Mouse (Mus musculus) kidney, postnatal 0 days (tissue): ENCODE measurements around the gene Gtpbp1. TPM values are rescaled to one million over a fixed set of nuclear protein-coding genes. Genes with fewer than 3 reads are reported as not detected.

Experiments
- ATAC-seq: fragments of 200-750 bp; cut with Nextera tagmentation; replicated peaks from 2 replicates; pipeline ENCODE4 v1.8.0; 2017; ENCODE audit warnings: low read depth, moderate number of reproducible peaks, moderate TSS enrichment, moderate library complexity; ENCODE audit not compliant: low FRiP score
- DNase-seq: peaks from one replicate; pipeline ENCODE4 v3.0.0-alpha.2; 2016; ENCODE audit warnings: low spot score
- H3K27ac ChIP-seq: fragments of 300-500 bp; sonication (generic); 2 replicates; pipeline ENCODE4 v1.5.1; 2014; ENCODE audit warnings: mild to moderate bottlenecking
- H3K27me3 ChIP-seq: fragments of 300-500 bp; sonication (generic); 2 replicates; pipeline ENCODE4 v1.6.1; 2014; ENCODE audit warnings: low read length, mixed read lengths; ENCODE audit not compliant: insufficient read depth
- H3K36me3 ChIP-seq: fragments of 300-500 bp; sonication (generic); 2 replicates; pipeline ENCODE4 v1.6.1; 2014; ENCODE audit warnings: low read length, mixed read lengths; ENCODE audit not compliant: insufficient read depth
- H3K4me1 ChIP-seq: fragments of 300-500 bp; sonication (generic); replicated peaks from 2 replicates; pipeline ENCODE4 v1.6.1; 2014; ENCODE audit warnings: antibody characterized with exemption, low read length, mixed read lengths; ENCODE audit not compliant: insufficient read depth
- H3K4me2 ChIP-seq: fragments of 300-500 bp; sonication (generic); 2 replicates; pipeline ENCODE4 v1.6.1; 2014; ENCODE audit warnings: mild to moderate bottlenecking, low read length, moderate library complexity, mixed read lengths
- H3K4me3 ChIP-seq: fragments of 300-500 bp; sonication (generic); replicated peaks from 2 replicates; pipeline ENCODE4 v1.5.1; 2014; ENCODE audit warnings: low read depth, low read length
- H3K9ac ChIP-seq: fragments of 300-500 bp; sonication (generic); 2 replicates; pipeline ENCODE4 v1.6.1; 2014; ENCODE audit warnings: low read depth, low read length
- H3K9me3 ChIP-seq: fragments of 300-500 bp; sonication (generic); replicated peaks from 2 replicates; pipeline ENCODE4 v1.6.1; 2016; ENCODE audit warnings: low read length, inconsistent platforms, mixed read lengths
- CTCF ChIP-seq: IDR thresholded peaks from 2 replicates; pipeline ENCODE4 v1.5.1; 2016; ENCODE audit warnings: antibody characterized with exemption, low read depth, mild to moderate bottlenecking, moderate library complexity
- WGBS: fragments of 180-500 bp; shearing (Covaris S2); extraction: QIAGEN DNeasy Blood & Tissue Kit; methylation state at CpG from one replicate; pipeline ENCODE4 v1.1.7; 2014; 5-methylcytosine and 5-hydroxymethylcytosine counted together
- polyA plus RNA-seq: library from polyadenylated mRNA; unstranded; fragments of >200 nt; fragmentation: Nextera tagmentation; extraction: Ambion mirVana; gene quantifications from 2 replicates; pipeline ENCODE4 v1.2.1, GENCODE M21; 2015

Gene Gtpbp1
- polyA plus RNA-seq, 1 experiment from 2014 or later = 24.3 TPM

GRCm38 (mm10) chr15:79753873-79754272 lies 63.2 kb downstream of the Gtpbp1 start:
- Histone ChIP-seq H3K27ac (no peak overlapping the region), H3K4me1 (0 out of 2 replicates have a peak, but pooled peaks cover 4% of the 10 kb centered on the region), H3K4me2 (no peak overlapping the region), H3K27me3 (no peaks in the 10 kb centered on the region), H3K36me3 (no peaks in the 10 kb centered on the region), H3K9ac (no peak overlapping the region), H3K4me3 (no peak overlapping the region), H3K9me3 (no peaks in the 10 kb centered on the region)
- ATAC-seq (no peak), DNase-seq (no peak)
- 58% methylated on average over 4 of the region's 4 CpGs for WGBS
- TF ChIP-seq CTCF = no peak

- Histone ChIP-seq H3K4me2 (no peak overlapping the region), H3K27ac (no peak overlapping the region), H3K9me3 (no peaks in the 10 kb centered on the region), H3K9ac (no peak overlapping the region), H3K36me3 (no peaks in the 10 kb centered on the region), H3K27me3 (no peaks in the 10 kb centered on the region), H3K4me3 (no peak overlapping the region), H3K4me1 (0 out of 2 replicates have a peak, but pooled peaks cover 4% of the 10 kb centered on the region)
- no peak for TF ChIP-seq CTCF
- DNase-seq = no peak
- ATAC-seq = no peak
- WGBS = 88% methylated on average over 4 of the region's 4 CpGs
These were observed 64.5 kb downstream of the Gtpbp1 start for GRCm38 (mm10) chr15:79755176-79755575.

DNA sequence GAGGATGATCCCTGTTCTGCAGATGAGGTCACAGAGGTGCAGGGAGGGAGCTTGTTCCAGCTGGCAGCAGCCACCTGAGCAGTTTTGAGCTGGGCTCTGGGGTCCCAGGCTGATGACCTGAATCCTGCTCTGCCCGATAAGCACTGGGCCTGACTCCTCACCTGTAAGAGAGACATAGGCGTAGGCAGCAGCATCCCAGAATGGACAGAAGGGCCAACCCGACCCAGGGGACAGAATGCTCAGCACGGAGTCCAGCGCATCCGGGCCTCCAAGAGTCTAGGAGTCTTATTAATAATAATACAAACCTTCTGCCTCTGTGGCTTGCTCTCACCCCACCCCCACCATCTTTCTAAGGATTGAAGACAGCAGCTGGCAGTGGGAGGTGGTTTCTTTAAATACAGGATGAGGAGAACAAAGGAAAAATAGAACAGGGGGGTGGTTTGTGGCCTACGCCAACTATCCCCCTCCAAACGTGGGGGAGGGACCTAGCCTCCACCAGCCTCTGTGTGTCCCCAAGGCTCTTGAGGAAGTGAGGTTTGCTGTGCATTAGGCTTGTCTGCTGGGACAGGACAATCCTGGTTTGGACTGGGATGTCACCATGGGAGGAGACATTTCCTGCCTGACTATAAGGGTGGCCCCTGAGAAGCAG lies 65.5 kb downstream of the Gtpbp1 start:
- no peak overlapping the region for H3K4me2 ChIP-seq
- 72% methylated on average over 8 of the region's 8 CpGs for WGBS
- no peak for DNase-seq

DNA sequence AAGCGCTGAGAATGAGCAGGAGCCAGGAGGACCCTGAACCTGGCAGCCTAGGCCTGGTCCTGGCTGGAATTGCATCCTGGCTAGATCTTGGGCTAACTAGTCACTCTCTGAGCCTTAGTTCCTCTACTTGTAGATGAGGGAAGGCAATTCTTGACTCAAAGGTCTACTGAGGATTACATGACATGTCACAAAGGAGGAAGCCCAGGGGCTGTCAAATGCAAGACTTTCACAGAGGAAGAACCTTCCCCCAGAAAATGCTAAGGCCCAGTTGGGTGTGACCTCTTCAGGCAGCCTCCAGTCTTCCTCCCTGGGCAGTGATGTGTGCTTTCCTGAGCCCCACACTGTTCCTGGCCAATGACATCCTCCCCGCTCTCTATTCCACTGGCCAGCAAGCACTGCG lies 66.5 kb downstream of the Gtpbp1 start:
- H3K9me3 ChIP-seq = no peaks in the 10 kb centered on the region
- H3K36me3 ChIP-seq = 0 out of 2 replicates have a peak, but pooled peaks cover under 1% of the 10 kb centered on the region
- DNase-seq (no peak), ATAC-seq (no peak)
- 88% methylated on average over 3 of the region's 3 CpGs for WGBS
- no peak overlapping the region for H3K4me3 ChIP-seq
- H3K9ac ChIP-seq = no peak overlapping the region
- no peak overlapping the region for H3K27ac ChIP-seq
- no peak for TF ChIP-seq CTCF
- no peaks in the 10 kb centered on the region for H3K27me3 ChIP-seq
- H3K4me2 ChIP-seq = no peak overlapping the region
- 0 out of 2 replicates have a peak, but pooled peaks cover 4% of the 10 kb centered on the region for H3K4me1 ChIP-seq

More for the DNA sequence above, 65.5 kb downstream of the Gtpbp1 start:
- H3K4me3 ChIP-seq = no peak overlapping the region
- no peak for ATAC-seq
- H3K27ac ChIP-seq = no peak overlapping the region; the same call in 1 of the 2 replicates
- H3K9me3 ChIP-seq = no peaks in the 10 kb centered on the region
- H3K9ac ChIP-seq = no peak overlapping the region
- H3K4me1 ChIP-seq = 0 out of 2 replicates have a peak, but pooled peaks cover 4% of the 10 kb centered on the region
- H3K36me3 ChIP-seq = no peaks in the 10 kb centered on the region
- no peak for TF ChIP-seq CTCF
- H3K27me3 ChIP-seq = no peaks in the 10 kb centered on the region

GRCm38 (mm10) chr15:79760956-79761355 lies 70.3 kb downstream of the Gtpbp1 start:
- 84% methylated on average over 6 of the region's 6 CpGs for WGBS
- Histone ChIP-seq H3K36me3 (peaks cover 9% of the 10 kb centered on the region), H3K27me3 (no peaks in the 10 kb centered on the region), H3K4me2 (no peak overlapping the region), H3K4me1 (0 out of 2 replicates have a peak, but pooled peaks cover 4% of the 10 kb centered on the region), H3K27ac (no peak overlapping the region), H3K9ac (no peak overlapping the region), H3K9me3 (no peaks in the 10 kb centered on the region), H3K4me3 (no peak overlapping the region)
- TF ChIP-seq CTCF = no peak
- DNase-seq = no peak
- ATAC-seq = no peak

- no peak for DNase-seq
These were observed 72.4 kb downstream of the Gtpbp1 start for GRCm38 (mm10) chr15:79763001-79763400.

More at GRCm38 (mm10) chr15:79763001-79763400, 72.4 kb downstream of the Gtpbp1 start:
- WGBS = 96% methylated on average over 9 of the region's 9 CpGs
- Histone ChIP-seq H3K27ac (no peak overlapping the region), H3K4me1 (no peaks in the 10 kb centered on the region), H3K4me3 (no peak overlapping the region), H3K4me2 (no peak overlapping the region), H3K36me3 (peaks cover 9% of the 10 kb centered on the region), H3K27me3 (no peaks in the 10 kb centered on the region), H3K9ac (no peak overlapping the region), H3K9me3 (no peaks in the 10 kb centered on the region)
- TF ChIP-seq CTCF = no peak
- no peak for ATAC-seq
